In genomic region chr16:11743724-11744123, GRCm38 (mm10) we compare ENCODE assay signal across 18 mouse cellular contexts.
DNase-seq lines count a peak whose midpoint lies in the region; ATAC-seq lines count a peak whose summit lies in the region.
"Had no signal": no experiment of that assay in that cellular context is flagged by ENCODE, and none has a peak within 500 bp of the region (broad histone marks: within the 10 kb centered on the region; RNA-seq: fewer than 3 reads in every experiment).

No protein-coding gene starts in this region.

- H3K9me3 ChIP-seq in forebrain, embryonic 11.5 days (ENCODE audit: control insufficient read depth, low read length), result no peaks in the 10 kb centered on the region
- no peaks in the 10 kb centered on the region for H3K9me3 ChIP-seq in forebrain, embryonic 15.5 days
- H3K9me3 ChIP-seq in limb, embryonic 15.5 days, result no peaks in the 10 kb centered on the region
- H3K9me3 ChIP-seq in limb, embryonic 10.5 days (replicated peaks), result no peaks in the 10 kb centered on the region
- H3K9me3 ChIP-seq: embryonic facial prominence, embryonic 10.5 days; heart, embryonic 10.5 days; hindbrain, embryonic 13.5 days had no signal

- 86% methylated on average over 4 of the region's 4 CpGs for WGBS in forebrain, embryonic 11.5 days
- 85% methylated on average over 4 of the region's 4 CpGs for WGBS in forebrain, embryonic 15.5 days
- 81% methylated on average over 4 of the region's 4 CpGs for WGBS in limb, embryonic 15.5 days
- 88% methylated on average over 4 of the region's 4 CpGs for WGBS in limb, embryonic 10.5 days

- peak; percentile 13 for DNase-seq in forebrain, embryonic 11.5 days (ENCODE audit: low spot score)
- DNase-seq in limb, embryonic 10.5 days (ENCODE audit: low spot score), result no peak
- DNase-seq in layer of hippocampus, adult 9-11 months, result no peak
- DNase-seq: adrenal gland, postnatal 10 days; cerebellum, adult 11 months; cerebellum, adult 9-10 months; gastrocnemius, postnatal 14 days; heart, adult 18-20 months; heart, postnatal 10 days had no signal

- H3K4me2 ChIP-seq in forebrain, embryonic 11.5 days (ENCODE audit: low read depth, low read length, severe bottlenecking), result no peak overlapping the region
- H3K4me2 ChIP-seq in forebrain, embryonic 15.5 days (replicated peaks), result no peak overlapping the region
- H3K4me2 ChIP-seq in limb, embryonic 15.5 days, result no peak overlapping the region
- H3K4me2 ChIP-seq: hindbrain, embryonic 13.5 days had no signal

- H3K9ac ChIP-seq in forebrain, embryonic 11.5 days (ENCODE audit: low read length), result no peak overlapping the region
- no peak overlapping the region for H3K9ac ChIP-seq in forebrain, embryonic 15.5 days (replicated peaks)
- no peak overlapping the region for H3K9ac ChIP-seq in limb, embryonic 15.5 days
- H3K9ac ChIP-seq: hindbrain, embryonic 13.5 days had no signal

- no peaks in the 10 kb centered on the region for H3K27me3 ChIP-seq in forebrain, embryonic 11.5 days (ENCODE audit: control insufficient read depth, insufficient read depth, low read length)
- H3K27me3 ChIP-seq in forebrain, embryonic 15.5 days, result no peaks in the 10 kb centered on the region
- H3K27me3 ChIP-seq in limb, embryonic 15.5 days, result no peaks in the 10 kb centered on the region
- no peaks in the 10 kb centered on the region for H3K27me3 ChIP-seq in limb, embryonic 10.5 days (ENCODE audit: low read depth, poor library complexity, severe bottlenecking)
- H3K27me3 ChIP-seq: hindbrain, embryonic 13.5 days had no signal

- ATAC-seq in forebrain, embryonic 11.5 days (replicated peaks; ENCODE audit: low FRiP score), result no peak
- no peak for ATAC-seq in forebrain, embryonic 15.5 days (replicated peaks)
- ATAC-seq in limb, embryonic 15.5 days (ENCODE audit: insufficient number of reproducible peaks, low FRiP score, low TSS enrichment, low read depth), result 0 out of 2 replicates have a peak, but pooled peaks have one; percentile 15
- peak; percentile 63 for ATAC-seq in common myeloid progenitor, adult 5-6 weeks (replicated peaks; ENCODE audit: low read depth, poor library complexity, severe bottlenecking)
- ATAC-seq in megakaryocyte progenitor cell, adult 5-6 weeks (replicated peaks; ENCODE audit: poor library complexity), result peak; percentile 34; the same call in 1 of the 2 replicates
- ATAC-seq: forebrain, embryonic 16.5 days; hindbrain, postnatal 0 days had no signal

- no peaks in the 10 kb centered on the region for H3K4me1 ChIP-seq in forebrain, embryonic 11.5 days (replicated peaks; ENCODE audit: control insufficient read depth, insufficient read depth, low read length)
- H3K4me1 ChIP-seq in forebrain, embryonic 15.5 days, result no peaks in the 10 kb centered on the region
- H3K4me1 ChIP-seq in limb, embryonic 15.5 days, result no peaks in the 10 kb centered on the region
- H3K4me1 ChIP-seq in limb, embryonic 10.5 days, result no peaks in the 10 kb centered on the region
- H3K4me1 ChIP-seq: embryonic facial prominence, embryonic 10.5 days; heart, embryonic 10.5 days; hindbrain, embryonic 13.5 days had no signal

- H3K4me3 ChIP-seq in forebrain, embryonic 11.5 days (ENCODE audit: low read depth, low read length), result no peak overlapping the region
- H3K4me3 ChIP-seq in forebrain, embryonic 15.5 days, result no peak overlapping the region
- no peak overlapping the region for H3K4me3 ChIP-seq in limb, embryonic 15.5 days
- no peak overlapping the region for H3K4me3 ChIP-seq in limb, embryonic 10.5 days
- H3K4me3 ChIP-seq: embryonic facial prominence, embryonic 10.5 days; heart, embryonic 10.5 days; hindbrain, embryonic 13.5 days had no signal

- no peaks in the 10 kb centered on the region for H3K36me3 ChIP-seq in forebrain, embryonic 11.5 days (ENCODE audit: control insufficient read depth, insufficient read depth, low read length)
- no peaks in the 10 kb centered on the region for H3K36me3 ChIP-seq in forebrain, embryonic 15.5 days
- no peaks in the 10 kb centered on the region for H3K36me3 ChIP-seq in limb, embryonic 15.5 days
- no peaks in the 10 kb centered on the region for H3K36me3 ChIP-seq in limb, embryonic 10.5 days
- H3K36me3 ChIP-seq: embryonic facial prominence, embryonic 10.5 days; heart, embryonic 10.5 days; hindbrain, embryonic 13.5 days had no signal

- H3K27ac ChIP-seq in forebrain, embryonic 11.5 days (ENCODE audit: low read depth, low read length), result no peak overlapping the region
- no peak overlapping the region for H3K27ac ChIP-seq in forebrain, embryonic 15.5 days (replicated peaks)
- H3K27ac ChIP-seq in limb, embryonic 15.5 days, result no peak overlapping the region
- H3K27ac ChIP-seq in limb, embryonic 10.5 days, result no peak overlapping the region
- H3K27ac ChIP-seq: embryonic facial prominence, embryonic 10.5 days; heart, embryonic 10.5 days; hindbrain, embryonic 13.5 days; hindbrain, postnatal 0 days had no signal

Comparison
In these comparisons a context has a peak if more than half of its experiments do, and no peak if none do; other contexts are left out.
1. ATAC-seq: peak in limb, embryonic 15.5 days (single experiment), common myeloid progenitor, adult 5-6 weeks (single experiment) and megakaryocyte progenitor cell, adult 5-6 weeks (single experiment); none in forebrain, embryonic 11.5 days (single experiment) and forebrain, embryonic 15.5 days (single experiment).